Mouse (Mus musculus): ENCODE results near the gene Tmem91. TPM values are rescaled to one million over a fixed set of nuclear protein-coding genes. Genes with fewer than 3 reads are reported as not detected.

The Tmem91 gene
- polyA plus RNA-seq, 1 experiment from 2014 or later: 90.5 TPM

- Histone ChIP-seq H3K4me1 (ENCODE audit: control insufficient read depth, insufficient read depth, low read length) (peaks cover 6% of the 10 kb centered on the region), H3K36me3 (ENCODE audit: control insufficient read depth, insufficient read depth, low read length) (peaks cover under 1% of the 10 kb centered on the region), H3K9me3 (replicated peaks; ENCODE audit: control insufficient read depth, low read length, poor library complexity, severe bottlenecking) (no peaks in the 10 kb centered on the region), H3K27ac (ENCODE audit: low read length) (no peak overlapping the region), H3K4me3 (ENCODE audit: low read depth, low read length) (peak overlapping the region; percentile 58), H3K9ac (ENCODE audit: low read depth, low read length) (no peak overlapping the region), H3K27me3 (ENCODE audit: control insufficient read depth, insufficient read depth, low read depth, low read length) (no peaks in the 10 kb centered on the region), H3K4me2 (ENCODE audit: low read length) (peak overlapping the region; percentile 71)
- ATAC-seq: no peak
- WGBS: 95% methylated on average over 5 of the region's 5 CpGs
These were observed 54.9 kb downstream of the Tmem91 start for GRCm38 (mm10) chr7:25620101-25620500.

- Histone ChIP-seq H3K36me3 (ENCODE audit: control insufficient read depth, insufficient read depth, low read length) (no peaks in the 10 kb centered on the region; the same call in none of the 2 replicates), H3K27ac (ENCODE audit: low read length) (peak overlapping the region; percentile 68; the same call in 1 of the 2 replicates), H3K27me3 (ENCODE audit: control insufficient read depth, insufficient read depth, low read depth, low read length) (no peaks in the 10 kb centered on the region), H3K4me2 (ENCODE audit: low read length) (peak overlapping the region; percentile 71), H3K4me3 (ENCODE audit: low read depth, low read length) (peak overlapping the region; percentile 58), H3K4me1 (ENCODE audit: control insufficient read depth, insufficient read depth, low read length) (peaks cover 6% of the 10 kb centered on the region), H3K9me3 (replicated peaks; ENCODE audit: control insufficient read depth, low read length, poor library complexity, severe bottlenecking) (no peaks in the 10 kb centered on the region), H3K9ac (ENCODE audit: low read depth, low read length) (peak overlapping the region; percentile 68)
- WGBS: 26% methylated on average over 5 of the region's 5 CpGs
- ATAC-seq: no peak
These were observed 55.3 kb downstream of the Tmem91 start for GRCm38 (mm10) chr7:25619722-25619991.

Other genes with a start within 250 kb of the Tmem91 start
- gene Ceacam1, start 197.6 kb downstream of the Tmem91 start, polyA plus RNA-seq (2015; fragmentation: Nextera tagmentation; extraction: Ambion mirVana): 0.42 and 0.87 TPM in 2 replicates
- 0.32 TPM in 1 of 2 replicates, not detected in the other for gene Ceacam2, start 135.3 kb downstream of the Tmem91 start, polyA plus RNA-seq (2015; fragmentation: Nextera tagmentation; extraction: Ambion mirVana)
- gene Erich4, start 59.3 kb downstream of the Tmem91 start, polyA plus RNA-seq (2015; fragmentation: Nextera tagmentation; extraction: Ambion mirVana): not detected in 2 replicates
- 44.5 and 48.7 TPM in 2 replicates for gene Dmac2, start 55.8 kb downstream of the Tmem91 start, polyA plus RNA-seq (2015; fragmentation: Nextera tagmentation; extraction: Ambion mirVana)
- 0.64 and 0.73 TPM in 2 replicates for gene B3gnt8, start 48.5 kb downstream of the Tmem91 start, polyA plus RNA-seq (2015; fragmentation: Nextera tagmentation; extraction: Ambion mirVana)
- gene Bckdha, start 16.2 kb downstream of the Tmem91 start, polyA plus RNA-seq (2015; fragmentation: Nextera tagmentation; extraction: Ambion mirVana): 38.2 and 41.4 TPM in 2 replicates
- 35.2 and 35.4 TPM in 2 replicates for gene Exosc5, start 16.0 kb downstream of the Tmem91 start, polyA plus RNA-seq (2015; fragmentation: Nextera tagmentation; extraction: Ambion mirVana)
- 40.0 and 49.8 TPM in 2 replicates for gene B9d2, start 5.6 kb upstream of the Tmem91 start, polyA plus RNA-seq (2015; fragmentation: Nextera tagmentation; extraction: Ambion mirVana)
- 0.21 and 0.78 TPM in 2 replicates for gene Tgfb1, start 11.8 kb upstream of the Tmem91 start, polyA plus RNA-seq (2015; fragmentation: Nextera tagmentation; extraction: Ambion mirVana)
- 32.1 and 36.8 TPM in 2 replicates for gene Ccdc97, start 43.9 kb upstream of the Tmem91 start, polyA plus RNA-seq (2015; fragmentation: Nextera tagmentation; extraction: Ambion mirVana)
- 38.3 and 41.1 TPM in 2 replicates for gene Hnrnpul1, start 79.6 kb upstream of the Tmem91 start, polyA plus RNA-seq (2015; fragmentation: Nextera tagmentation; extraction: Ambion mirVana)
- gene Axl, start 113.5 kb upstream of the Tmem91 start, polyA plus RNA-seq (2015; fragmentation: Nextera tagmentation; extraction: Ambion mirVana): 14.9 and 17.1 TPM in 2 replicates
- 2.8 and 3.2 TPM in 2 replicates for gene Cyp2s1, start 141.7 kb upstream of the Tmem91 start, polyA plus RNA-seq (2015; fragmentation: Nextera tagmentation; extraction: Ambion mirVana)
- gene Cyp2b10, start 222.5 kb upstream of the Tmem91 start, polyA plus RNA-seq (2015; fragmentation: Nextera tagmentation; extraction: Ambion mirVana): not detected in 2 replicates

Data from midbrain, embryonic 16.5 days (tissue).